Mouse (Mus musculus): ENCODE results near the gene Vil1.

Gene Vil1

GRCm38 (mm10) chr1:74408589-74409504, at the start of gene Vil1:
Gene Vil1 (plus strand): TSS chr1:74409376.
- DNase-seq (ENCODE audit: low spot score) = no peak

GRCm38 (mm10) chr1:74359952-74360517, 49.1 kb upstream of the Vil1 start:
- DNase-seq (ENCODE audit: low spot score) = no peak

GRCm38 (mm10) chr1:74361812-74362211, 47.4 kb upstream of the Vil1 start, which contains the start of gene Catip:
Gene Catip (plus strand): TSS chr1:74362108.
- DNase-seq (ENCODE audit: low spot score) = peak; percentile 86

GRCm38 (mm10) chr1:74362325-74363229, 46.6 kb upstream of the Vil1 start:
- no peak for DNase-seq (ENCODE audit: low spot score)

GRCm38 (mm10) chr1:74363437-74363836, 45.7 kb upstream of the Vil1 start:
- DNase-seq (ENCODE audit: low spot score) = no peak

GRCm38 (mm10) chr1:74364270-74364669, 44.9 kb upstream of the Vil1 start:
- no peak for DNase-seq (ENCODE audit: low spot score)

GRCm38 (mm10) chr1:74367886-74368645, 41.1 kb upstream of the Vil1 start:
- no peak for DNase-seq (ENCODE audit: low spot score)

- DNase-seq (ENCODE audit: low spot score) = no peak
Observed at GRCm38 (mm10) chr1:74370040-74370439, 39.1 kb upstream of the Vil1 start.

- DNase-seq (ENCODE audit: low spot score) = no peak
Observed at GRCm38 (mm10) chr1:74373372-74373771, 35.8 kb upstream of the Vil1 start.

- no peak for DNase-seq (ENCODE audit: low spot score)
Observed at GRCm38 (mm10) chr1:74374980-74375379, 34.2 kb upstream of the Vil1 start, which contains the start of gene Slc11a1. Gene Slc11a1 (plus strand): TSS chr1:74375195.

- no peak for DNase-seq (ENCODE audit: low spot score)
Observed at GRCm38 (mm10) chr1:74375561-74375960, 33.6 kb upstream of the Vil1 start.

GRCm38 (mm10) chr1:74376396-74376795, 32.8 kb upstream of the Vil1 start:
- no peak for DNase-seq (ENCODE audit: low spot score)

- DNase-seq (ENCODE audit: low spot score) = no peak
Observed at GRCm38 (mm10) chr1:74379058-74379504, 30.1 kb upstream of the Vil1 start.

- no peak for DNase-seq (ENCODE audit: low spot score)
Observed at GRCm38 (mm10) chr1:74380484-74380883, 28.7 kb upstream of the Vil1 start.

- DNase-seq (ENCODE audit: low spot score) = no peak
Observed at GRCm38 (mm10) chr1:74381588-74382021, 27.6 kb upstream of the Vil1 start.

GRCm38 (mm10) chr1:74383385-74383784, 25.8 kb upstream of the Vil1 start:
- no peak for DNase-seq (ENCODE audit: low spot score)

- no peak for DNase-seq (ENCODE audit: low spot score)
Observed at GRCm38 (mm10) chr1:74384525-74384924, 24.7 kb upstream of the Vil1 start.

GRCm38 (mm10) chr1:74385064-74385463, 24.1 kb upstream of the Vil1 start:
- no peak for DNase-seq (ENCODE audit: low spot score)

- DNase-seq (ENCODE audit: low spot score) = no peak
Observed at GRCm38 (mm10) chr1:74385531-74385930, 23.6 kb upstream of the Vil1 start.

GRCm38 (mm10) chr1:74386363-74386713, 22.8 kb upstream of the Vil1 start:
- no peak for DNase-seq (ENCODE audit: low spot score)

- peak; percentile 95 for DNase-seq (ENCODE audit: low spot score)
Observed at GRCm38 (mm10) chr1:74386714-74387385, 22.3 kb upstream of the Vil1 start.
